Mouse (Mus musculus) C2C12 (cell line): ENCODE data around the gene Was. TPM values are rescaled to one million over a fixed set of nuclear protein-coding genes. Genes with fewer than 3 reads are reported as not detected.
"Not testable (repeated sequence)": the region's sequence is repeated elsewhere in the genome, so short reads cannot be mapped to it uniquely, and the experiment has no call there.

Source experiments
- H3K27me3 ChIP-seq: one replicate; pipeline ENCODE4 v1.6.1; 2011; ENCODE audit not compliant: control insufficient read depth, insufficient read depth, insufficient read length
- H3K36me3 ChIP-seq: one replicate; pipeline ENCODE4 v1.6.1; 2011; ENCODE audit not compliant: control insufficient read depth, insufficient read depth
- H3K4me3 ChIP-seq: one replicate; pipeline ENCODE4 v1.5.1; 2011; ENCODE audit warnings: mild to moderate bottlenecking, control low read depth; ENCODE audit not compliant: poor library complexity, insufficient read depth, severe bottlenecking
- H3K79me2 ChIP-seq: one replicate; pipeline ENCODE4 v1.6.1; 2011; ENCODE audit not compliant: control insufficient read depth, insufficient read depth
- H3K79me3 ChIP-seq: one replicate; pipeline ENCODE4 v1.6.1; 2011; ENCODE audit warnings: low read depth, control low read depth
- H3ac ChIP-seq: one replicate; pipeline ENCODE3; 2011; ENCODE audit warnings: low read depth; ENCODE audit not compliant: control insufficient read depth, insufficient read length
- CEBPB ChIP-seq: IDR thresholded peaks from one replicate; pipeline ENCODE4 v1.6.1; 2011; ENCODE audit warnings: low read depth, mild to moderate bottlenecking, control low read depth, moderate library complexity
- CTCF ChIP-seq: IDR thresholded peaks from one replicate; pipeline ENCODE4 v1.5.1; 2011; ENCODE audit not compliant: control insufficient read depth, insufficient read depth, insufficient read length
- FOSL1 ChIP-seq: IDR thresholded peaks from one replicate; pipeline ENCODE4 v1.8.0; 2011; ENCODE audit warnings: mild to moderate bottlenecking, low read length; ENCODE audit not compliant: poor library complexity, insufficient read depth, severe bottlenecking
- MAX ChIP-seq: IDR thresholded peaks from one replicate; pipeline ENCODE4 v1.6.1; 2011; ENCODE audit warnings: mild to moderate bottlenecking, control low read depth
- MYOD1 ChIP-seq: IDR thresholded peaks from one replicate; pipeline ENCODE4 v1.6.1; 2011; ENCODE audit warnings: low read depth; ENCODE audit not compliant: control insufficient read depth, insufficient read length
- MYOG ChIP-seq: IDR thresholded peaks from one replicate; pipeline ENCODE4 v1.6.1; 2011; ENCODE audit not compliant: control insufficient read depth, insufficient read length; ENCODE audit errors: extremely low read depth
- USF1 ChIP-seq: IDR thresholded peaks from one replicate; pipeline ENCODE4 v1.6.1; 2011; ENCODE audit warnings: low read depth, mild to moderate bottlenecking, control low read depth, moderate library complexity
- polyA plus RNA-seq: library from polyadenylated mRNA; unstranded; fragments of >200 nt; fragmentation: generic; extraction: Trizol; gene quantifications from one replicate; pipeline ENCODE4 v1.2.1, GENCODE M21; 2012; ENCODE audit warnings: missing spikeins

Gene Was
- polyA plus RNA-seq, 1 experiment = 0.74 TPM

- H3K79me2 ChIP-seq = peaks cover 68% of the 10 kb centered on the region
- no peaks in the 10 kb centered on the region for H3K27me3 ChIP-seq
- TF ChIP-seq MAX = no peak
- TF ChIP-seq MYOG = no peak
- TF ChIP-seq CEBPB = no peak
- no peak for TF ChIP-seq FOSL1
- no peak for TF ChIP-seq USF1
- TF ChIP-seq MYOD1 = no peak
- no peak for TF ChIP-seq CTCF
- no peak overlapping the region for H3ac ChIP-seq
- peaks cover 41% of the 10 kb centered on the region for H3K79me3 ChIP-seq
- peaks cover 53% of the 10 kb centered on the region for H3K36me3 ChIP-seq
- H3K4me3 ChIP-seq = no peak overlapping the region
These were observed 21.1 kb downstream of the Was start for GRCm38 (mm10) chrX:8069166-8069565.

DNA sequence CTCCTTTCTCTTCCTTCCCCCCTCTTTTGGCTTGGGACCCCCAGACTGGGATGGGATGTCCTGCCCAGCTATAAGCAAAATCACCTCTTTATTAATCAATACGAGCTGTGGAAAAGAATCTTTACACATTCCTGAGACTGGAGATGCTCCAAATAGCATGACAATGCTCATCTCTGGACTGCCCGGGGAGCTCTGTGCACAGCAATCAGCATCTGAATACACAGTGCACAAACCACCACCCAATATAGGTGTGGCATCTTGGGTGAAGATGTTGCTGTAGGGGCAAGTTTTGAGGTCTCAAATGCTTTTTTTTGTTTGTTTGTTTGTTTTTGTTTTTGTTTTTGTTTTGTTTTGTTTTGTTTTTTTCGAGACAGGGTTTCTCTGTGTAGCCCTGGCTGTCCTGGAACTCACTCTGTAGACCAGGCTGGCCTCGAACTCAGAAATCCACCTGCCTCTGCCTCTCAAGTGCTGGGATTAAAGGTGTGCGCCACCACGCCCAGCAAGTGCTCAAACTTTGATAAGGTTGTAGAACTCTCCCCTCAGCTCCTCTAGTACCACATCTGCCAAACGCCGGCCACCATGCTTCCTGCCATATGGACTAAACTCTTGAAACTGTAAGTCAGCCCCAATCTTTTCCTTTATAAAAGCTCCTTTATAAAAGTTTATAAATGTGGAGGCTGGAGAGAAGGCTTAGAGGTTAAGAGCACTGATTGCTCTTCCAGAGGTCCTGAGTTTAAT is 39.1 kb downstream of the Was start:
- not testable (repeated sequence) for H3ac ChIP-seq, H3K36me3 ChIP-seq, H3K4me3 ChIP-seq, H3K27me3 ChIP-seq, H3K79me2 ChIP-seq, H3K79me3 ChIP-seq

- Histone ChIP-seq H3K79me2 (no peaks in the 10 kb centered on the region), H3K4me3 (no peak overlapping the region), H3ac (no peak overlapping the region), H3K27me3 (no peaks in the 10 kb centered on the region), H3K79me3 (no peaks in the 10 kb centered on the region), H3K36me3 (no peaks in the 10 kb centered on the region)
- TF ChIP-seq MYOG (no peak), CTCF (no peak), MYOD1 (no peak), CEBPB (no peak)
These were observed 57.3 kb downstream of the Was start for GRCm38 (mm10) chrX:8033009-8033408.

Other genes with a start within 250 kb of the Was start
- gene Otud5, start 249.1 kb downstream of the Was start, polyA plus RNA-seq = 32.0 TPM
- 2.4 TPM for gene Pim2, start 212.2 kb downstream of the Was start, polyA plus RNA-seq
- 20.6 TPM for gene Slc35a2, start 206.5 kb downstream of the Was start, polyA plus RNA-seq
- 79.2 TPM for gene Pqbp1, start 191.2 kb downstream of the Was start, polyA plus RNA-seq
- 43.1 TPM for gene Timm17b, start 191.1 kb downstream of the Was start, polyA plus RNA-seq
- not detected for gene Gm10491, start 182.7 kb downstream of the Was start, polyA plus RNA-seq
- gene Gm10490, start 181.0 kb downstream of the Was start, polyA plus RNA-seq = 0.27 TPM
- not detected for gene Pcsk1n, start 170.7 kb downstream of the Was start, polyA plus RNA-seq
- not detected for gene Eras, start 161.9 kb downstream of the Was start, polyA plus RNA-seq
- gene Hdac6, start 142.6 kb downstream of the Was start, polyA plus RNA-seq = 19.0 TPM
- 0.02 TPM for gene Gata1, start 112.4 kb downstream of the Was start, polyA plus RNA-seq
- not detected for gene Glod5, start 72.0 kb downstream of the Was start, polyA plus RNA-seq
- 106 TPM for gene Suv39h1, start 15.7 kb downstream of the Was start, polyA plus RNA-seq
- 11.1 TPM for gene Wdr13, start 42.4 kb upstream of the Was start, polyA plus RNA-seq
- 537 TPM for gene Rbm3, start 55.4 kb upstream of the Was start, polyA plus RNA-seq
- 9.9 TPM for gene Tbc1d25, start 85.7 kb upstream of the Was start, polyA plus RNA-seq
- 73.1 TPM for gene Ebp, start 103.0 kb upstream of the Was start, polyA plus RNA-seq
- 7.6 TPM for gene Porcn, start 116.0 kb upstream of the Was start, polyA plus RNA-seq
- gene Ftsj1, start 161.9 kb upstream of the Was start, polyA plus RNA-seq = 36.1 TPM
- gene Slc38a5, start 180.6 kb upstream of the Was start, polyA plus RNA-seq = not detected
- gene Ssxb10, start 236.9 kb upstream of the Was start, polyA plus RNA-seq = not detected